Mouse (Mus musculus): Measurements from ENCODE around the gene Pth2r.

The Pth2r gene

DNA sequence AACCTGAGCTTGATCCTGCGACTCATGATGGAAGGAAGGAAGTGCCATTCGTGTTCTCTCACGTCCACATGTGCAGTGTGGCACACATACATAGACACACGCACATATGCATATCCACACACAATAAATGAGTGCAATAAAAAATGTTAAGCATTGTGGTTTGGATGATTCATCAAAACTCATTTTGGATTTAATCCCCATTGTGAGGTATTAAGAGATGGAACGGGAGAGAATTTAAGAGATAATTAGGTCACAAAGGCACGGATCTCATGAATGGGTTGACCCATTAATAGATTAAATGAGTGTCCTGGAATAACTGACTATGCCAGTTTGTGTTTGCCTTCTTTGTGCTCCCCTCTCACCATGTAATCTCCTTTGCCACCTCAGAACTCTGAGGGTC is at the start of gene Pth2r:
Gene Pth2r (plus strand): TSS at position 301 of the 400 bp plus-strand sequence.
- no peak for DNase-seq (ENCODE audit: low read depth, low spot score)

DNA sequence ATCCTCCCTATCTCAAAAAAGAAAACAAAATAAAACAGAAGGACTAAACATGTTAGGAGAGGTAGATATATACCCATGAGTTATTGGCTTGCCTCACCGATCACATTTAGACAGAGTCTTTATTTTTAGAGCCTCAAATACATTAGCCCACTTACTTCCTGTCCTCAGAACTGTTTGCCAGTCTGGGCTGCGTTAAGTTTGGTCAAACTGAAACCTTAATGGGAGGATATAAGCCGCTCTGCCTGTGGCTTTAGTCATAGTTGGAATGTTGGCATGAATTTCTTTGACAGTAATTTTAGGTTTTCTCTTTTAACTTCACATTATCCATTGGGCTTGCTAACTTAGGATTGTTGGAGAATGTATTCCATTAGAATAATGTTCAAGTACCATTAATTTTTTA is 44.1 kb upstream of the Pth2r start:
- peak; percentile 13 for DNase-seq (ENCODE audit: low read depth, low spot score)

- peak; percentile 84 for DNase-seq (ENCODE audit: low read depth, low spot score)
These were observed 36.2 kb upstream of the Pth2r start for GRCm38 (mm10) chr1:65245637-65246036.

DNA sequence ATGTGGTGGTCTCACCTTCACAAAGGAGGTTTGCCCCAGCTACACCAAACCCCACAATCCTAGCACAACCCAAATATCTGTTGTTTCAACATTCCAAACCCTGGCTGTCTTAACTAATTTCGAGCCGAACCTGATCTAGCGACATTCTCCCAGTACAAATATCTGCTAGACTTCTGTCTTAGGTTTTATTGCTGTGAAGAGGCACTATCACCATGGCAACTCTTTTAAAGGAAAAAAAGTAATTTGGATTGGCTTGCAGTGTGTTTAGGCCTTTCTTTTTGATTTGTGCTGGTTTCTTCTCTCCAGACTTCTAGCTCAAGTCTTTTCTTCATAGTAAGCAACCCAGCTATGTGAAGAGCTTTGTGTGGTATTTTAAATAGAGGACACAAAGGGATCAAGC is 1.4 kb upstream of the Pth2r start:
- DNase-seq (ENCODE audit: low read depth, low spot score), result no peak

GRCm38 (mm10) chr1:65282766-65283165 is 910 bp downstream of the Pth2r start:
- DNase-seq (ENCODE audit: low read depth, low spot score), result peak; percentile 71

GRCm38 (mm10) chr1:65308476-65308875 is 26.6 kb downstream of the Pth2r start:
- no peak for DNase-seq (ENCODE audit: low read depth, low spot score)

- DNase-seq (ENCODE audit: low read depth, low spot score), result no peak
These were observed 29.5 kb downstream of the Pth2r start for GRCm38 (mm10) chr1:65311214-65311933.

DNA sequence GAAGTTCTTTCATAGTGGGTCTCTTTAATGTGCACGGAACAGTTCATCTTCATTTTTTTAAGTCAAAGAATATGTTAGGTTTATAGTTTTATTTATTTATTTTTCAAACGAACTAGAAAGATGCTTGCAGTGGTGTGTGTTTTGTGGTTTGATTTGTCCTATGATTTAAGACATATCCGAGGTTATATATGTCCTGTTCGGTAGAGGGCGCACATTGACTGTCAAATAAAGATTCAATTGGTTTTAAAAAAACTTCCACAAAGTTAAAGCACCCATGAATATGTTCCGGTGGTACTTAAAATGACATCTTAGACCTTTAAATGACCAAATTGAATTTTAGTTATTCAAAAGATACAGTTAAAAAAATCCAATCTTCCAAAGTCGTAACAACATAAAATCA is 30.3 kb downstream of the Pth2r start:
- peak; percentile 79 for DNase-seq (ENCODE audit: low read depth, low spot score)

DNA sequence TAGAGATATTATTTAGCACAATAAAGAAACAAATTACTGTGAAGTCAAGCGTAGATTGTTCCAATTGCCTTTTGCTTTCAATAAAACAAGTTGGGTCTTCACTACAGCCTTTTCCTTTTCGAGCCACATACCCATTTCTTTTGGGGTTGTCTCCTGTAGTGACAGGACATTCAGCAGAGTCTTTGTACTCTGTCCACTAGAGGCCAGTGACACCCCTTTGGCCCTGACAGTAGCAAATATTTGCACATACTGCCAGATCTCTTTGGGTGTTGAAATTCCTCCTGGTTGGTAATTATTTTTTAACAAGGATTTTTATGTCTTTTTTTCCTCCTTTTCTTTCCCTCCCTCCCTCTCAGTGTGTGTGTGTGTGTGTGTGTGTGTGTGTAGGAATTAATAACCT is 31.0 kb downstream of the Pth2r start:
- peak; percentile 65 for DNase-seq (ENCODE audit: low read depth, low spot score)

DNA sequence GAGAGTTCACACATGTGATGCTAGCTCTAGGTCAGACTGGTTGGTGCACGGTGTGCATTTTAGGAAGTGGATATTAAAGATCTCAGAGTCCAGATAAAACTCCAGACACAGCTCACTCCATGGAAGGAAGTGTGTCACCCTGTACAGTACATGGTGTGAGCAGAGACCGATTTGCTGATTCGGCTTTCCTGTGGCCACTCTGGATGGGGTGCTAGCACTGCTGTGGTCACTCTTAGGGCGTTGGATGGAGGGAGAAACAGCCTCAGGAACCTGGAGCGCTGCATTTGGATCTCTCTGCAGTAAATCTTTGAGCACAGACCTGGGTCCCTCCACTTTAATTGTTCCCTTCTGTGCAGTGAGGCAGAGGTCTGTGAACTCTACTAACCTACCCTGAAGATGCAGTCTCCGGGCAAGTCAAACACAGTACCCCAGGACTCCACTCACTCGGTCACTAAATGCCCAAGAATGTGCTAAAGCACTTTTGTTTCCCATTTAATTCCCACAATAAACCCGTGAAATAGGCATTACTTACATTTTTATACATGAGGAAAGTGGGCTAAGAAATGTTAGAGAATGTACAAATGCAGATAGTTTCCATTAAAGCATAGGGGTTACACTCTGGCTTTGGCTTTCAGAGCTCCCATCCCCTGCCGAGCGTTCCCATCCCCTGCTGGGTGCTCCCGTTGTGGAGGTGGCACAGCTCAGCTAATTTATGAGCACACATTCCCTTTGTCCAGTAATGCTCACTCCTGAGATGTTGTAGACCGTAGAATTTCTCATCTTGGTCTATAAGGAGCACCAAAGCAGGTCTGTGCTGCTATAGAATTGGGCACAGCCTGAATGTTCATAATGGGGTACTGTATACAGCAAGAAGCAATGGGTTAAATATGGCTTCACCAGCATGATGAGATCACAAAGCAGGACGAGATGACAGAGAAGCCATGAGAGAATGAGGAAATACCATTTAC is 32.5 kb downstream of the Pth2r start:
- DNase-seq (ENCODE audit: low read depth, low spot score), result no peak

DNA sequence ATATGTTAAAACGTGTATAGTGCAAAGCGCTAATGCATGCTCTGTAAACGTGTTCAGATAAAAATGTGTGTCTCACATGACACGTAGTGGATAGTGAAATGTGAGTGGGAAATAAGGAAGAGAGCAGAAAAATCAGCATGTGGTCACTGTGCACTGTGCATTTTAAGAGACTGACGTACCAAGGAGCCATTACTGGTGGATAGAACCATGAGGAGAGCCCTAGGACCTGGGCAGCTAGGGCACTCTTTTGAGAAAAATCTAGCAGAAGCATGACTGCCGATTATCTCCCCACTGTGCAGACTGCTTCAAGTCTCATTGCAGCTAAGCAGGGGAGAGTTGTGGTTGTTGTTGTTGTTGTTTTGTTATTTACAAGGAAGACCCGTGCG is 33.2 kb downstream of the Pth2r start:
- no peak for DNase-seq (ENCODE audit: low read depth, low spot score)

- no peak for DNase-seq (ENCODE audit: low read depth, low spot score)
These were observed 52.2 kb downstream of the Pth2r start for GRCm38 (mm10) chr1:65334026-65334425.

DNA sequence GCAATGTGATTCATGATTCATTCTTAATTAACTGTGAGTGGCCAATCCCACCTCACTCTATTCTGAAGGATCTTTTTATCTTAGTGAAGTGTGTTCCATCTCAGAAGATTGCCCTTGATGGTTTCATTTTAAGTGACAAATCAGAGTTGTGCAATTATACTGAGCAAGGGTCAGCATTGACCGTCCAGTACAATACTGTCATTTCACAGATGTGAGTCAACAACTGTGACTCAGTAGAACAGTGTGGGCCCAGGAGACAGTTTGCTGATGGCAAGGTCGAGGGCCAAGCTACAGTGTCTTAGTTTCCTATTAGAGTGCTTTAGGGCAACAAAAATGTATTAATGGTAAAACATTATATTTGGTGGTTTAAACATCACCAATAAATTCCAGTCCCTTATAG is 55.9 kb downstream of the Pth2r start:
- peak; percentile 50 for DNase-seq (ENCODE audit: low read depth, low spot score)

GRCm38 (mm10) chr1:65340240-65340639 is 58.4 kb downstream of the Pth2r start:
- DNase-seq (ENCODE audit: low read depth, low spot score), result no peak

- no peak for DNase-seq (ENCODE audit: low read depth, low spot score)
These were observed 71.1 kb downstream of the Pth2r start for GRCm38 (mm10) chr1:65352979-65353378.

DNA sequence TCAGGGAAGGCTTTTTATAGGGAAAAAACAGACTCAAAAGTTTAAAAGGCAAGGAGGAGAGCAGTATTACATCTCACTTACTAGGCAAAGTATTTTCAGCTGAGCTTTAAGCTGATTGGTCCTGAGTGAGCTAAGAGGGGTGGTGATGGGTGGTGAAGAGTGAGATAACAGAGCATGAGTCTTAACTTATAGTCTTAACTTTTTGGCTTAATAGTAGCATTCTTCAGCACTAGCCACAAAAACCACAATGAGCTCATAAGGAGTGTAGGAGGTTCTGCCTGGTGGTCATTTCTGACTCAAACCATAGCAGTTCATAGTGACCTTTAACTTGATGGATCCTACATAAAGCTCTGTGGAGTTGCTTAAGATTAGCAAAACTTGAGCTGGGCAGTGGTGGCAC is 72.3 kb downstream of the Pth2r start:
- peak; percentile 94 for DNase-seq (ENCODE audit: low read depth, low spot score)

DNA sequence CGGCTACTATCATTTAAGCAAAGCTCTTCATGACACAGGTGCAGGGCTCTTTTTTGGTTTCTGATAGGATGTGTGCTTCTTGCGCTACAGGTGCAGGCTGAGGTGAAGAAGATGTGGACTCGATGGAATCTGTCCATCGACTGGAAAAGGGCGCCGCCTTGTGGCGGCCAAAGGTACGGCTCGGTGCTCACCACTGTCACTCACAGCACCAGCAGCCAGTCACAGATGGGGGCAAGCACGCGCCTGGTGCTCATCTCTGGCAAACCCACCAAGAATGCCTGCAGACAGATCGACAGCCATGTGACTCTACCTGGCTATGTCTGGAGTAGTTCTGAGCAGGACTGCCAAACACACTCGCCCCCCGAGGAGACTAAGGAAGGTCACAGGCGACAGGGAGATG is 106.5 kb downstream of the Pth2r start:
- peak; percentile 53 for DNase-seq (ENCODE audit: low read depth, low spot score)

- peak; percentile 90 for DNase-seq (ENCODE audit: low read depth, low spot score)
These were observed 107.8 kb downstream of the Pth2r start for GRCm38 (mm10) chr1:65389621-65390020.

DNA sequence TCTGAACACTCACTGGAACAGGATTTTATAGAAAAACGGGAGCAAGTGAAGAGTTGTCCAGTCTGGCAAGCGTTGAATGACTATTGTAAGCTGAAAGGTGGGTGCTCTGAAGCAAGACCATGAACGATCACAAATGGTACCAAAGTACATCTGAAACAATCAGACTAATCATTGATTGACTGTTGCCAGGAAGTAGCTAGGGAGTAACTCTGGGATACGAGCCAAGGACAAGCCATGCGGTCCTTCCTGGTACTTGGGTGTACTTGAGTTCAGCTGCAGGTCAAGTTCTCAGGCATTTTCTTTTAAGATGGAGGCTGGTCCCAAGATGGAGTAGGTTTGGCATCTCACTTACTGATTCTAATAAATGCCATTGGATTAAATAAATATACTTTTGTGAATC is 125.6 kb downstream of the Pth2r start:
- peak; percentile 39 for DNase-seq (ENCODE audit: low read depth, low spot score)

GRCm38 (mm10) chr1:65420909-65421308 is 139.1 kb downstream of the Pth2r start:
- DNase-seq (ENCODE audit: low read depth, low spot score), result no peak

DNA sequence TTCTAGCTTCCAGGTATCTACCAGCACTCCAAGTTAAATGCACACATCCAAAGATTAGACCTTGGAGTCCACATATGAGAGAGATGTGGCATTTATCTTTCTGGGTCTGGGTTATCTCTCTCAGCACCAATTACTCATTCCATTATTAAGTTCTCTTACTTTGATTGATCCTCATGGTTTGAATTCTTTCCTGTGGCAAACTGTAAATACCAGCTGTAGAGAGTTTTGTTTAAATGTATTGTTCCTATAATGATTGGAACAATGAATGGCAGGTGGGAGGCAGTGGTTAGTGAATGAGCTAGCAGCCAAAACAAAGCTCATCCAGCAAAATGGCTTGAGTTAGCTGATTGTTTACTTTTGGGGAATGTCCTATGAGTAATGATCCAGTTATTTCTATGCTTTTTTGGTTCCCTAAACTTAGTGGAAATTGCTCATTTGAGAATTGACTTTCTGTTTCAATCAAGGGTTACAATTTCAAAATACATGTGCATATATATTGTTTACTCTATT is 140.7 kb downstream of the Pth2r start:
- peak; percentile 59 for DNase-seq (ENCODE audit: low read depth, low spot score)

Data from 3T3-L1 (cell line).